Mouse (Mus musculus) heart, embryonic 13.5 days (tissue): ENCODE data around the gene Zc3h7a. TPM values are rescaled to one million over a fixed set of nuclear protein-coding genes. Genes with fewer than 3 reads are reported as not detected.

Experiments used
- ATAC-seq: fragments of 200-750 bp; cut with Nextera tagmentation; 2 replicates; pipeline ENCODE4 v1.8.0; 2017; ENCODE audit warnings: moderate TSS enrichment; ENCODE audit not compliant: insufficient number of reproducible peaks, low FRiP score, low TSS enrichment; ENCODE audit errors: extremely low read depth
- H3K27ac ChIP-seq: fragments of 300-500 bp; sonication (generic); replicated peaks from 2 replicates; pipeline ENCODE4 v1.5.1; 2015; ENCODE audit warnings: moderate library complexity, mild to moderate bottlenecking, inconsistent platforms
- H3K27me3 ChIP-seq: fragments of 300-500 bp; sonication (generic); replicated peaks from 2 replicates; pipeline ENCODE4 v1.6.1; 2015; ENCODE audit warnings: mild to moderate bottlenecking, inconsistent platforms
- H3K36me3 ChIP-seq: fragments of 300-500 bp; sonication (generic); 2 replicates; pipeline ENCODE4 v1.6.1; 2015; ENCODE audit warnings: mild to moderate bottlenecking, inconsistent platforms
- H3K4me1 ChIP-seq: fragments of 300-500 bp; sonication (generic); 2 replicates; pipeline ENCODE4 v1.6.1; 2015; ENCODE audit warnings: inconsistent platforms
- H3K4me2 ChIP-seq: fragments of 300-500 bp; sonication (generic); 2 replicates; pipeline ENCODE4 v1.6.1; 2015; ENCODE audit warnings: inconsistent platforms, mild to moderate bottlenecking, moderate library complexity
- H3K4me3 ChIP-seq: fragments of 300-500 bp; sonication (generic); 2 replicates; pipeline ENCODE4 v1.5.1; 2015; ENCODE audit warnings: moderate library complexity, mild to moderate bottlenecking, inconsistent platforms
- H3K9ac ChIP-seq: fragments of 300-500 bp; sonication (generic); 2 replicates; pipeline ENCODE4 v1.6.1; 2015; ENCODE audit warnings: inconsistent platforms, mild to moderate bottlenecking, moderate library complexity
- H3K9me3 ChIP-seq: fragments of 300-500 bp; sonication (generic); 2 replicates; pipeline ENCODE4 v1.6.1; 2016; ENCODE audit warnings: inconsistent platforms
- WGBS: fragments of 180-500 bp; shearing (Covaris S2); methylation state at CpG from one replicate; pipeline ENCODE4 v1.1.7; 2015; ENCODE audit warnings: mixed read lengths; 5-methylcytosine and 5-hydroxymethylcytosine counted together
- polyA plus RNA-seq: library from polyadenylated mRNA; unstranded; fragments of >200 nt; fragmentation: Nextera tagmentation; extraction: Ambion mirVana; gene quantifications from 2 replicates; pipeline ENCODE4 v1.2.1, GENCODE M21; 2015

The Zc3h7a gene
- polyA plus RNA-seq, result 57.2 and 60.4 TPM in 2 replicates

- no peaks in the 10 kb centered on the region for H3K36me3 ChIP-seq
- H3K9ac ChIP-seq, result peak within 1 kb of the TSS; percentile 96
- H3K4me1 ChIP-seq, result peaks cover 35% of the 10 kb centered on the region
- peak within 1 kb of the TSS; percentile 88 for H3K27ac ChIP-seq
- peak within 1 kb of the TSS; percentile 96 for H3K4me3 ChIP-seq
- peak; percentile 83 for ATAC-seq
- no peaks in the 10 kb centered on the region for H3K9me3 ChIP-seq
- H3K27me3 ChIP-seq, result no peaks in the 10 kb centered on the region
- WGBS, result under 1% methylated on average over 57 of the region's 57 CpGs
- peak within 1 kb of the TSS; percentile 88 for H3K4me2 ChIP-seq
Observed at GRCm38 (mm10) chr16:11176208-11176883, at the start of gene Zc3h7a. Gene Zc3h7a, minus strand, starts transcription at chr16:11176393.

GRCm38 (mm10) chr16:11217801-11218200, 41.6 kb upstream of the Zc3h7a start:
- Histone ChIP-seq H3K27me3 (no peaks in the 10 kb centered on the region), H3K4me2 (no peak overlapping the region), H3K27ac (no peak overlapping the region), H3K4me1 (no peaks in the 10 kb centered on the region), H3K4me3 (no peak overlapping the region), H3K36me3 (peaks cover 80% of the 10 kb centered on the region), H3K9ac (no peak overlapping the region), H3K9me3 (no peaks in the 10 kb centered on the region)
- 81% methylated on average over 3 of the region's 3 CpGs for WGBS
- ATAC-seq, result no peak

- no peaks in the 10 kb centered on the region for H3K27me3 ChIP-seq
- peaks cover 58% of the 10 kb centered on the region for H3K36me3 ChIP-seq
Observed at GRCm38 (mm10) chr16:11203600-11204390, 27.6 kb upstream of the Zc3h7a start.

GRCm38 (mm10) chr16:11202571-11203554, 26.7 kb upstream of the Zc3h7a start, which contains the start of gene Rsl1d1:
Gene Rsl1d1, minus strand, starts transcription at chr16:11203331.
- peak; percentile 93 for ATAC-seq
- H3K9ac ChIP-seq, result peak within 1 kb of the TSS; percentile 92
- peak within 1 kb of the TSS; percentile 79 for H3K4me3 ChIP-seq
- no peaks in the 10 kb centered on the region for H3K9me3 ChIP-seq
- WGBS, result under 1% methylated on average over 68 of the region's 68 CpGs
- H3K4me2 ChIP-seq, result peak within 1 kb of the TSS; percentile 94
- peak within 1 kb of the TSS; percentile 83 for H3K27ac ChIP-seq
- H3K4me1 ChIP-seq, result peaks cover 27% of the 10 kb centered on the region
- H3K27me3 ChIP-seq, result no peaks in the 10 kb centered on the region
- H3K36me3 ChIP-seq, result peaks cover 60% of the 10 kb centered on the region

More at GRCm38 (mm10) chr16:11203600-11204390, 27.6 kb upstream of the Zc3h7a start:
- 5% methylated on average over 24 of the region's 24 CpGs for WGBS
- peak overlapping the region; percentile 79 for H3K4me3 ChIP-seq
- peak overlapping the region; percentile 94 for H3K4me2 ChIP-seq
- ATAC-seq, result no peak
- H3K27ac ChIP-seq, result peak overlapping the region; percentile 83
- H3K9me3 ChIP-seq, result no peaks in the 10 kb centered on the region
- peak overlapping the region; percentile 92 for H3K9ac ChIP-seq
- peaks cover 27% of the 10 kb centered on the region for H3K4me1 ChIP-seq

- Histone ChIP-seq H3K4me2 (peak overlapping the region; percentile 94), H3K9ac (peak overlapping the region; percentile 92), H3K9me3 (no peaks in the 10 kb centered on the region), H3K4me1 (peaks cover 27% of the 10 kb centered on the region), H3K27ac (no peak overlapping the region), H3K27me3 (no peaks in the 10 kb centered on the region), H3K4me3 (peak overlapping the region; percentile 79), H3K36me3 (peaks cover 60% of the 10 kb centered on the region)
- WGBS, result 61% methylated on average over 6 of the region's 6 CpGs
- no peak for ATAC-seq
Observed at GRCm38 (mm10) chr16:11201740-11202394, 25.7 kb upstream of the Zc3h7a start.

GRCm38 (mm10) chr16:11200247-11200646, 24.1 kb upstream of the Zc3h7a start:
- Histone ChIP-seq H3K4me2 (no peak overlapping the region), H3K36me3 (peaks cover 67% of the 10 kb centered on the region), H3K9me3 (no peaks in the 10 kb centered on the region), H3K4me1 (peaks cover 27% of the 10 kb centered on the region), H3K27me3 (no peaks in the 10 kb centered on the region), H3K9ac (no peak overlapping the region), H3K27ac (no peak overlapping the region), H3K4me3 (no peak overlapping the region)
- 91% methylated on average over 3 of the region's 3 CpGs for WGBS
- ATAC-seq, result no peak

- 76% methylated on average over 2 of the region's 2 CpGs for WGBS
- no peak overlapping the region for H3K4me3 ChIP-seq
- H3K27me3 ChIP-seq, result no peaks in the 10 kb centered on the region
- H3K9me3 ChIP-seq, result no peaks in the 10 kb centered on the region
- H3K27ac ChIP-seq, result no peak overlapping the region
- H3K4me2 ChIP-seq, result no peak overlapping the region
- no peak for ATAC-seq
- peaks cover 11% of the 10 kb centered on the region for H3K4me1 ChIP-seq
- no peak overlapping the region for H3K9ac ChIP-seq
- peaks cover 85% of the 10 kb centered on the region for H3K36me3 ChIP-seq
Observed at GRCm38 (mm10) chr16:11198467-11198866, 22.3 kb upstream of the Zc3h7a start.

- peaks cover 7% of the 10 kb centered on the region for H3K4me1 ChIP-seq
- no peaks in the 10 kb centered on the region for H3K9me3 ChIP-seq
- H3K36me3 ChIP-seq, result peaks cover 99% of the 10 kb centered on the region
- 84% methylated on average over 4 of the region's 4 CpGs for whole genome bisulfite sequencing
- ATAC-seq, result no peak
- H3K27me3 ChIP-seq, result no peaks in the 10 kb centered on the region
- H3K4me2 ChIP-seq, result no peak overlapping the region
- no peak overlapping the region for H3K4me3 ChIP-seq
- H3K9ac ChIP-seq, result no peak overlapping the region
- no peak overlapping the region for H3K27ac ChIP-seq
Observed at GRCm38 (mm10) chr16:11197052-11197451, 20.9 kb upstream of the Zc3h7a start.

GRCm38 (mm10) chr16:11193231-11193630, 17.0 kb upstream of the Zc3h7a start:
- H3K9me3 ChIP-seq, result no peaks in the 10 kb centered on the region
- no peak overlapping the region for H3K27ac ChIP-seq
- 93% methylated on average over 2 of the region's 2 CpGs for WGBS
- ATAC-seq, result no peak
- H3K36me3 ChIP-seq, result peaks cover 65% of the 10 kb centered on the region
- no peak overlapping the region for H3K4me3 ChIP-seq
- no peak overlapping the region for H3K9ac ChIP-seq
- H3K4me1 ChIP-seq, result peaks cover 5% of the 10 kb centered on the region; the same call in 1 of the 2 replicates
- H3K27me3 ChIP-seq, result no peaks in the 10 kb centered on the region
- H3K4me2 ChIP-seq, result no peak overlapping the region

GRCm38 (mm10) chr16:11190150-11190549, 14.0 kb upstream of the Zc3h7a start:
- ATAC-seq, result no peak
- Histone ChIP-seq H3K36me3 (peaks cover 34% of the 10 kb centered on the region), H3K4me1 (peaks cover 5% of the 10 kb centered on the region; the same call in 1 of the 2 replicates), H3K4me3 (no peak overlapping the region), H3K27me3 (no peaks in the 10 kb centered on the region), H3K9me3 (no peaks in the 10 kb centered on the region), H3K9ac (no peak overlapping the region), H3K4me2 (no peak overlapping the region), H3K27ac (no peak overlapping the region)
- 71% methylated on average over 7 of the region's 7 CpGs for WGBS
